In the genomic region with DNA sequence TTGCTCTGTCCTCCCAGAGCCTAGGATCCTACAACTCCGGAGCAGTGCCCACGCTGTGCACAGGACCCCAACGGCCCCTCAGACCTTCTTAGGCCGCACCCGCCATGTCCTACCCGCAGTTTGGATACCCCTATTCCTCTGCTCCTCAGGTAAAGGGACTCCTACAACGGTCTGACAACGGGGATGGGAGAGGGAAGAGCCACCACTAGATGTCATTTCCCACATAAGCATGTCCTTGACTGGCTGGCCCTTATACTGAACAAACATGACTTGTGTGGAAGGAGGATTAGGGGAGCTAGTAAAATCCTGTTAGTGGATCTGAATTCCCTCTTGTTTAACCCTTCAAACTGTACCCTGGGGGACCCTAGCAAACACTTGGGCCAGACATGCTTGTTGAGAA, we compare ENCODE assay signal across 20 mouse cellular contexts. TPM values are rescaled to one million over a fixed set of nuclear protein-coding genes. Genes with fewer than 3 reads are reported as not detected.
DNase-seq lines count a peak whose midpoint lies in the region; ATAC-seq lines count a peak whose summit lies in the region.
"Had no signal": no experiment of that assay in that cellular context is flagged by ENCODE, and none has a peak within 500 bp of the region (broad histone marks: within the 10 kb centered on the region; RNA-seq: fewer than 3 reads in every experiment).

No protein-coding gene starts in this region.

- H3K4me3 ChIP-seq in heart, embryonic 10.5 days: peak overlapping the region; percentile 73
- H3K4me3 ChIP-seq in limb, embryonic 11.5 days (ENCODE audit: low read depth, low read length): no peak overlapping the region
- no peak overlapping the region for H3K4me3 ChIP-seq in limb, embryonic 10.5 days
- H3K4me3 ChIP-seq in embryonic facial prominence, embryonic 12.5 days: peak overlapping the region; percentile 19; the same call in 1 of the 2 replicates
- 0 out of 2 replicates have a peak overlapping the region, but pooled peaks have one; percentile 29 for H3K4me3 ChIP-seq in limb, embryonic 12.5 days (replicated peaks)
- no peak overlapping the region for H3K4me3 ChIP-seq in liver, embryonic 12.5 days

- WGBS in heart, embryonic 10.5 days: 11% methylated on average over 8 of the region's 8 CpGs
- WGBS in limb, embryonic 11.5 days: 11% methylated on average over 8 of the region's 8 CpGs
- WGBS in limb, embryonic 10.5 days: 20% methylated on average over 8 of the region's 8 CpGs
- WGBS in embryonic facial prominence, embryonic 12.5 days: 17% methylated on average over 8 of the region's 8 CpGs
- 19% methylated on average over 8 of the region's 8 CpGs for WGBS in limb, embryonic 12.5 days
- 22% methylated on average over 8 of the region's 8 CpGs for WGBS in liver, embryonic 12.5 days (ENCODE audit: insufficient replicate concordance)

- H3K9me3 ChIP-seq in heart, embryonic 10.5 days: no peaks in the 10 kb centered on the region
- H3K9me3 ChIP-seq in limb, embryonic 11.5 days (ENCODE audit: control insufficient read depth, low read length): no peaks in the 10 kb centered on the region
- H3K9me3 ChIP-seq in limb, embryonic 10.5 days (replicated peaks): no peaks in the 10 kb centered on the region
- H3K9me3 ChIP-seq in embryonic facial prominence, embryonic 12.5 days: no peaks in the 10 kb centered on the region
- H3K9me3 ChIP-seq in limb, embryonic 12.5 days: no peaks in the 10 kb centered on the region
- no peaks in the 10 kb centered on the region for H3K9me3 ChIP-seq in liver, embryonic 12.5 days (replicated peaks)
- H3K9me3 ChIP-seq: neural tube, embryonic 13.5 days had no signal

- peaks cover 69% of the 10 kb centered on the region for H3K4me1 ChIP-seq in heart, embryonic 10.5 days
- peaks cover 14% of the 10 kb centered on the region for H3K4me1 ChIP-seq in limb, embryonic 11.5 days (ENCODE audit: control insufficient read depth, insufficient read depth, low read length)
- peaks cover 63% of the 10 kb centered on the region for H3K4me1 ChIP-seq in limb, embryonic 10.5 days
- peaks cover 18% of the 10 kb centered on the region for H3K4me1 ChIP-seq in embryonic facial prominence, embryonic 12.5 days
- peaks cover 39% of the 10 kb centered on the region for H3K4me1 ChIP-seq in limb, embryonic 12.5 days (replicated peaks)
- peaks cover 7% of the 10 kb centered on the region; the same call in 1 of the 2 replicates for H3K4me1 ChIP-seq in liver, embryonic 12.5 days

- peaks cover 100% of the 10 kb centered on the region for H3K27me3 ChIP-seq in heart, embryonic 10.5 days (ENCODE audit: insufficient read depth, poor library complexity, severe bottlenecking)
- peaks cover 97% of the 10 kb centered on the region for H3K27me3 ChIP-seq in limb, embryonic 11.5 days (ENCODE audit: control insufficient read depth, insufficient read depth, low read length)
- H3K27me3 ChIP-seq in limb, embryonic 10.5 days (ENCODE audit: low read depth, poor library complexity, severe bottlenecking): peaks cover 100% of the 10 kb centered on the region
- H3K27me3 ChIP-seq in embryonic facial prominence, embryonic 12.5 days: peaks cover 100% of the 10 kb centered on the region
- peaks cover 100% of the 10 kb centered on the region for H3K27me3 ChIP-seq in limb, embryonic 12.5 days
- peaks cover 100% of the 10 kb centered on the region for H3K27me3 ChIP-seq in liver, embryonic 12.5 days (replicated peaks)

- no peak for DNase-seq in heart, embryonic 10.5 days (ENCODE audit: low spot score)
- no peak for DNase-seq in heart, postnatal 25 days (ENCODE audit: low spot score)
- DNase-seq in limb, embryonic 11.5 days (ENCODE audit: low spot score): peak; percentile 37
- no peak for DNase-seq in limb, embryonic 10.5 days (ENCODE audit: low spot score)
- DNase-seq in kidney, adult 8-10 months: no peak
- DNase-seq: adrenal gland, adult 8-10 months; cerebellum, adult 9-10 months; gastrocnemius, postnatal 10 days; lung, postnatal 36 days; spleen, adult 18-20 months had no signal

- intact Hi-C loops in heart, postnatal 25 days (cut with DNase I): loop anchor here (5.0 kb wide), 1 partner anchor 62 kb away; a partner anchor contains a TSS

- peak overlapping the region; percentile 93 for H3K27ac ChIP-seq in heart, embryonic 10.5 days
- no peak overlapping the region for H3K27ac ChIP-seq in limb, embryonic 11.5 days (replicated peaks; ENCODE audit: low read depth, low read length)
- no peak overlapping the region for H3K27ac ChIP-seq in limb, embryonic 10.5 days
- H3K27ac ChIP-seq in embryonic facial prominence, embryonic 12.5 days: no peak overlapping the region
- no peak overlapping the region for H3K27ac ChIP-seq in limb, embryonic 12.5 days
- H3K27ac ChIP-seq in liver, embryonic 12.5 days: no peak overlapping the region
- H3K27ac ChIP-seq: kidney, postnatal 0 days; neural tube, embryonic 13.5 days had no signal

- no peak overlapping the region for H3K9ac ChIP-seq in limb, embryonic 11.5 days (ENCODE audit: low read length)
- no peak overlapping the region for H3K9ac ChIP-seq in embryonic facial prominence, embryonic 12.5 days
- no peak overlapping the region for H3K9ac ChIP-seq in limb, embryonic 12.5 days (replicated peaks)
- no peak overlapping the region for H3K9ac ChIP-seq in liver, embryonic 12.5 days
- H3K9ac ChIP-seq: neural tube, embryonic 13.5 days had no signal

- peaks cover 24% of the 10 kb centered on the region for H3K36me3 ChIP-seq in heart, embryonic 10.5 days
- no peaks in the 10 kb centered on the region for H3K36me3 ChIP-seq in limb, embryonic 11.5 days (ENCODE audit: control insufficient read depth, insufficient read depth, low read length)
- H3K36me3 ChIP-seq in limb, embryonic 10.5 days: no peaks in the 10 kb centered on the region
- no peaks in the 10 kb centered on the region for H3K36me3 ChIP-seq in embryonic facial prominence, embryonic 12.5 days
- H3K36me3 ChIP-seq in limb, embryonic 12.5 days: no peaks in the 10 kb centered on the region
- H3K36me3 ChIP-seq in liver, embryonic 12.5 days: no peaks in the 10 kb centered on the region
- H3K36me3 ChIP-seq: neural tube, embryonic 13.5 days had no signal

- H3K4me2 ChIP-seq in limb, embryonic 11.5 days (ENCODE audit: low read depth, severe bottlenecking): no peak overlapping the region
- H3K4me2 ChIP-seq in embryonic facial prominence, embryonic 12.5 days (replicated peaks): no peak overlapping the region
- no peak overlapping the region for H3K4me2 ChIP-seq in limb, embryonic 12.5 days
- H3K4me2 ChIP-seq in liver, embryonic 12.5 days: no peak overlapping the region

- no peak for ATAC-seq in limb, embryonic 11.5 days (ENCODE audit: insufficient number of reproducible peaks, low FRiP score, low TSS enrichment, low read depth)
- ATAC-seq in embryonic facial prominence, embryonic 12.5 days (ENCODE audit: insufficient number of reproducible peaks, insufficient read depth, low FRiP score, low TSS enrichment): no peak
- no peak for ATAC-seq in limb, embryonic 12.5 days (ENCODE audit: insufficient number of reproducible peaks, insufficient read depth, low FRiP score, low TSS enrichment, low read depth)
- no peak for ATAC-seq in liver, embryonic 12.5 days

RNA-seq across cellular contexts. Expression of a gene that starts 4.6 kb away (rescaled TPM):
- polyA plus RNA-seq in heart, embryonic 10.5 days (2016; fragmentation: Nextera tagmentation; extraction: Ambion mirVana): 39.4 and 78.4 TPM in 2 replicates
- 10 to 100 TPM; 26.0 to 27.0 TPM for total RNA-seq in heart, postnatal 25 days (2021)
- 2.8 and 3.1 TPM in 2 replicates for polyA plus RNA-seq in limb, embryonic 11.5 days (2014; fragmentation: Nextera tagmentation; extraction: Ambion mirVana)
- 2.3 and 3.8 TPM in 2 replicates for polyA plus RNA-seq in limb, embryonic 10.5 days (2016; fragmentation: Nextera tagmentation; extraction: Ambion mirVana)
- 4.8 and 5.8 TPM in 2 replicates for polyA plus RNA-seq in embryonic facial prominence, embryonic 12.5 days (2016; fragmentation: Nextera tagmentation; extraction: Ambion mirVana)
- 5.8 and 7.3 TPM in 2 replicates for polyA plus RNA-seq in limb, embryonic 12.5 days (2016; fragmentation: Nextera tagmentation; extraction: Ambion mirVana)
- 0.06 TPM in 1 of 2 replicates, not detected in the other for polyA plus RNA-seq in liver, embryonic 12.5 days (2016; fragmentation: Nextera tagmentation; extraction: Ambion mirVana)
- total RNA-seq: gastrocnemius, postnatal 10 days; layer of hippocampus, postnatal 10 days; left cerebral cortex, postnatal 25 days had no signal
- polyA plus RNA-seq: forebrain, embryonic 16.5 days; liver, embryonic 16.5 days; urinary bladder, adult 2 months had no signal

Comparison
In these comparisons a context has a peak if more than half of its experiments do, and no peak if none do; other contexts are left out.
1. H3K4me3 ChIP-seq: peak in heart, embryonic 10.5 days (single experiment), embryonic facial prominence, embryonic 12.5 days (single experiment) and limb, embryonic 12.5 days (single experiment); none in limb, embryonic 11.5 days (single experiment), limb, embryonic 10.5 days (single experiment) and liver, embryonic 12.5 days (single experiment).